Mouse (Mus musculus) MEL (cell line): ENCODE results near the gene Emc3. TPM values are rescaled to one million over a fixed set of nuclear protein-coding genes. Genes with fewer than 3 reads are reported as not detected.

Experiments
- DNase-seq: peaks from one replicate; pipeline ENCODE4 v3.0.0; 2011; ENCODE audit warnings: low read depth, low spot score
- H3K27ac ChIP-seq: 2 replicates; pipeline ENCODE4 v1.5.1; 2012; ENCODE audit warnings: low read depth, mild to moderate bottlenecking, control low read depth, low read length, moderate library complexity; ENCODE audit not compliant: control insufficient read depth
- H3K27me3 ChIP-seq, 2 experiments: fragments of 150-350 bp in 1 of 2; sonication (generic) in 1 of 2; 2 replicates each; pipeline ENCODE4 v1.6.1; 2012; ENCODE audit warnings: low read length in 2 of 2, mild to moderate bottlenecking in 2 of 2, improper control_type of control experiment in 1 of 2, moderate library complexity in 1 of 2; ENCODE audit not compliant: insufficient read depth in 2 of 2, control insufficient read depth in 1 of 2
- H3K36me3 ChIP-seq, 2 experiments: 2 replicates each; pipeline ENCODE4 v1.6.1; 2012 to 2014; ENCODE audit warnings: low read length in 2 of 2, improper control_type of control experiment in 1 of 2, inconsistent platforms in 1 of 2, mild to moderate bottlenecking in 1 of 2; ENCODE audit not compliant: insufficient read depth in 2 of 2, control insufficient read depth in 1 of 2
- H3K4me1 ChIP-seq, 2 experiments: fragments of 150-350 bp in 1 of 2; sonication (generic) in 1 of 2; 2 replicates each; pipeline ENCODE4 v1.6.1; 2012; ENCODE audit warnings: low read length in 2 of 2, improper control_type of control experiment in 1 of 2, mild to moderate bottlenecking in 1 of 2; ENCODE audit not compliant: insufficient read depth in 2 of 2, control insufficient read depth in 1 of 2
- H3K4me3 ChIP-seq, 2 experiments: fragments of 150-350 bp in 1 of 2; sonication (generic) in 1 of 2; 2 replicates each; pipeline ENCODE4 v1.5.1; 2012; ENCODE audit warnings: low read depth in 2 of 2, low read length in 2 of 2, mild to moderate bottlenecking in 2 of 2, moderate library complexity in 2 of 2, control low read depth in 1 of 2, improper control_type of control experiment in 1 of 2; ENCODE audit not compliant: control insufficient read depth in 1 of 2, insufficient read depth in 1 of 2
- H3K79me2 ChIP-seq: 2 replicates; pipeline ENCODE4 v1.6.1; 2012; ENCODE audit warnings: mild to moderate bottlenecking, low read length, moderate library complexity; ENCODE audit not compliant: control insufficient read depth, poor library complexity, insufficient read depth
- H3K9ac ChIP-seq: 2 replicates; pipeline ENCODE4 v1.6.1; 2012; ENCODE audit warnings: low read depth, mild to moderate bottlenecking, control low read depth, low read length, moderate library complexity; ENCODE audit not compliant: control insufficient read depth, poor library complexity, severe bottlenecking
- H3K9me3 ChIP-seq: fragments of 150-350 bp; sonication (generic); replicated peaks from 2 replicates; pipeline ENCODE4 v1.6.1; 2012; ENCODE audit warnings: mild to moderate bottlenecking, low read length, improper control_type of control experiment, moderate library complexity; ENCODE audit not compliant: insufficient read depth
- CHD2 ChIP-seq: IDR thresholded peaks from 2 replicates; pipeline ENCODE4 v1.6.1; 2011; ENCODE audit warnings: low read length, improper control_type of control experiment
- CTCF ChIP-seq, 3 experiments: IDR thresholded peaks in 2 of 3; conservative IDR thresholded peaks in 1 of 3; 2 replicates each; pipeline ENCODE4 v1.5.1; 2011 to 2012; ENCODE audit warnings: low read length in 3 of 3, low read depth in 2 of 3, mild to moderate bottlenecking in 2 of 3, improper control_type of control experiment in 1 of 3, inconsistent platforms in 1 of 3, mixed read lengths in 1 of 3, moderate library complexity in 1 of 3; ENCODE audit not compliant: control insufficient read depth in 1 of 3, insufficient read depth in 1 of 3, poor library complexity in 1 of 3, severe bottlenecking in 1 of 3
- ELF1 ChIP-seq: IDR thresholded peaks from 2 replicates; pipeline ENCODE4 v1.6.1; 2014; ENCODE audit warnings: low read depth, mild to moderate bottlenecking, inconsistent platforms, low read length, improper control_type of control experiment, moderate library complexity
- EP300 ChIP-seq, 2 experiments: IDR thresholded peaks; 2 replicates each; pipeline ENCODE4 v1.6.1; 2011; ENCODE audit warnings: improper control_type of control experiment in 2 of 2, low read length in 2 of 2, low read depth in 1 of 2, mild to moderate bottlenecking in 1 of 2
- GABPA ChIP-seq: IDR thresholded peaks from 2 replicates; pipeline ENCODE4 v1.6.1; 2012; ENCODE audit warnings: low read depth, mild to moderate bottlenecking, inconsistent platforms, low read length, improper control_type of control experiment, moderate library complexity
- HCFC1 ChIP-seq: IDR thresholded peaks from 2 replicates; pipeline ENCODE4 v1.6.1; 2012; ENCODE audit warnings: low read depth, mild to moderate bottlenecking, inconsistent platforms, low read length, improper control_type of control experiment, moderate library complexity
- JUND ChIP-seq: IDR thresholded peaks from 2 replicates; pipeline ENCODE4 v1.6.1; 2011; ENCODE audit warnings: low read depth, mild to moderate bottlenecking, improper control_type of control experiment, low read length
- KAT2A ChIP-seq: conservative IDR thresholded peaks from 2 replicates; pipeline ENCODE4 v1.6.1; 2012; ENCODE audit warnings: low read depth, low read length, improper control_type of control experiment, inconsistent platforms
- MAX ChIP-seq: IDR thresholded peaks from 2 replicates; pipeline ENCODE4 v1.6.1; 2011; ENCODE audit warnings: low read length, improper control_type of control experiment
- MAZ ChIP-seq: IDR thresholded peaks from 2 replicates; pipeline ENCODE4 v1.6.1; 2012; ENCODE audit warnings: low read depth, mild to moderate bottlenecking, inconsistent platforms, low read length, improper control_type of control experiment
- NRF1 ChIP-seq: IDR thresholded peaks from 2 replicates; pipeline ENCODE4 v1.6.1; 2014; ENCODE audit warnings: low read depth, mild to moderate bottlenecking, inconsistent platforms, low read length, improper control_type of control experiment, moderate library complexity; ENCODE audit not compliant: poor library complexity, insufficient read depth, severe bottlenecking
- SIN3A ChIP-seq: IDR thresholded peaks from 2 replicates; pipeline ENCODE4 v1.6.1; 2012; ENCODE audit warnings: low read length, improper control_type of control experiment, inconsistent platforms
- TAL1 ChIP-seq: IDR thresholded peaks from 2 replicates; pipeline ENCODE4 v1.6.1; 2012; ENCODE audit warnings: mild to moderate bottlenecking, inconsistent platforms, low read length, moderate library complexity, mixed read lengths
- TBP ChIP-seq: IDR thresholded peaks from 2 replicates; pipeline ENCODE4 v1.8.0; 2011; ENCODE audit warnings: low read depth, low read length, improper control_type of control experiment
- UBTF ChIP-seq: IDR thresholded peaks from 2 replicates; pipeline ENCODE4 v1.6.1; 2012; ENCODE audit warnings: low read depth, mild to moderate bottlenecking, inconsistent platforms, low read length, improper control_type of control experiment, moderate library complexity, borderline replicate concordance; ENCODE audit not compliant: insufficient read depth
- USF1 ChIP-seq: IDR thresholded peaks from 2 replicates; pipeline ENCODE4 v1.6.1; 2014; ENCODE audit warnings: low read depth, mild to moderate bottlenecking, inconsistent platforms, low read length, improper control_type of control experiment, moderate library complexity
- USF2 ChIP-seq, 2 experiments: IDR thresholded peaks; 2 replicates each; pipeline ENCODE4 v1.6.1; 2011 to 2012; ENCODE audit warnings: improper control_type of control experiment in 2 of 2, low read length in 2 of 2, borderline replicate concordance in 1 of 2, inconsistent platforms in 1 of 2, low read depth in 1 of 2, mild to moderate bottlenecking in 1 of 2; ENCODE audit not compliant: insufficient read depth in 1 of 2
- ZC3H11A ChIP-seq: IDR thresholded peaks from 2 replicates; pipeline ENCODE4 v1.6.1; 2012; ENCODE audit warnings: low read depth, mild to moderate bottlenecking, inconsistent platforms, low read length, improper control_type of control experiment
- ZKSCAN1 ChIP-seq: IDR thresholded peaks from 2 replicates; pipeline ENCODE4 v1.6.1; 2012; ENCODE audit warnings: low read depth, mild to moderate bottlenecking, inconsistent platforms, low read length, improper control_type of control experiment, moderate library complexity
- ZMIZ1 ChIP-seq: IDR thresholded peaks from 2 replicates; pipeline ENCODE4 v1.6.1; 2012; ENCODE audit warnings: low read depth, mild to moderate bottlenecking, inconsistent platforms, low read length, improper control_type of control experiment, moderate library complexity
- polyA plus RNA-seq, 2 experiments: library from polyadenylated mRNA; stranded (reverse) in 1 of 2; unstranded in 1 of 2; fragments of >175 nt in 1 of 2; fragments of >200 nt in 1 of 2; gene quantifications; 2 replicates each; pipeline versions ENCODE4 v1.2.1 to v1.2.4; 2012; ENCODE audit warnings: low replicate concordance in 2 of 2, low read depth in 1 of 2; ENCODE audit not compliant: insufficient read length in 2 of 2, insufficient read depth in 1 of 2, missing spikeins in 1 of 2
- total RNA-seq: library from RNA; depleted of rRNA; stranded (reverse); fragments of 300-350 nt; gene quantifications from 2 replicates; pipeline ENCODE4 v1.2.3, GENCODE M21; 2012

Emc3 gene
- total and polyA plus RNA-seq, 3 experiments = 62.3 to 172 (median 73.1) TPM

DNA sequence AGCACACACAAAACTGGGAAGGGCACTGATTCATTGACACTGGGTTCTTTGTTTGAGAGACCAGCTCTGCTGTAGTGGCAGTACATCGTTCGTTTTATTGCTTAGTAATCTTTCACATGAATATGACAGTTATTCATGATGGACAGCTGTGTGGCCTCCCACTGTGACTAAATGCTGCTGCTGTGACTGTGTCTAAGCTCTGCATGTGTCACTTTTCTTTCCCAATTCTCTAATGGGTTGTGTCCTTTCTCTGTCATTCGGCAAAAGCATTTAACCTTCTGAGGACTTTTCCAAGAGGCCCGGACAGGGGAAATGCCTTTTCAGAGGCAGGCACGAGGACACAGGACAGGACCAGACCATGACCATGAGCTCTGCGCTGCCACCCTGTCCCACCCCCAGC lies 17.5 kb downstream of the Emc3 start (continued):
- TF ChIP-seq UBTF (no peak), USF1 (no peak)

DNA sequence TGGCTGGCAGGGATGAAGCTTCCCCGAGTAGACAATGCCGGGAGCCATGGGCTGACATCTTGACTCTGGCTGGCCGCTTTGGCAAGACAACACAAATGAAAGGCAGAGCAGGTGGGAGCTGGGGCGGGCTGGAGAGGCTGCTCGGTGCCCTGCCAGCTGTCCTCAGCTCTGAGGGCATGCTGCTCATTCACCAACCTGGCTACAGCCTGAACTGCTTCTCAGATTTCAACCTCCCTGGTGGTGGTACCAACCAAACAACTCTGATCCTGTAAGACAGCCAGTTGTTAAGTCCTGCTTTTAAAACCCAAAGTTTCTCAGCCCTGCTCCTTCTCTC lies 22.5 kb downstream of the Emc3 start:
- Histone ChIP-seq H3K79me2 (no peaks in the 10 kb centered on the region), H3K27me3 (no peaks in the 10 kb centered on the region), H3K4me3 (no peak overlapping the region), H3K9me3 (no peaks in the 10 kb centered on the region), H3K27ac (no peak overlapping the region), H3K9ac (no peak overlapping the region), H3K4me1 (no peaks in the 10 kb centered on the region; a peak in 1 of 4 replicates), H3K36me3 (peaks cover 0 to 2% of the 10 kb centered on the region in 2 experiments; a peak in 1 of 4 replicates)
- TF ChIP-seq JUND (no peak), MAX (no peak), EP300 (IDR thresholded peaks at IDR 0.05; ENCODE audit: low read depth in 1 of 2, low read length in 2 of 2) (no peak), SIN3A (no peak), MAZ (no peak), ZMIZ1 (no peak), ZKSCAN1 (no peak)
- no peak for DNase-seq

DNA sequence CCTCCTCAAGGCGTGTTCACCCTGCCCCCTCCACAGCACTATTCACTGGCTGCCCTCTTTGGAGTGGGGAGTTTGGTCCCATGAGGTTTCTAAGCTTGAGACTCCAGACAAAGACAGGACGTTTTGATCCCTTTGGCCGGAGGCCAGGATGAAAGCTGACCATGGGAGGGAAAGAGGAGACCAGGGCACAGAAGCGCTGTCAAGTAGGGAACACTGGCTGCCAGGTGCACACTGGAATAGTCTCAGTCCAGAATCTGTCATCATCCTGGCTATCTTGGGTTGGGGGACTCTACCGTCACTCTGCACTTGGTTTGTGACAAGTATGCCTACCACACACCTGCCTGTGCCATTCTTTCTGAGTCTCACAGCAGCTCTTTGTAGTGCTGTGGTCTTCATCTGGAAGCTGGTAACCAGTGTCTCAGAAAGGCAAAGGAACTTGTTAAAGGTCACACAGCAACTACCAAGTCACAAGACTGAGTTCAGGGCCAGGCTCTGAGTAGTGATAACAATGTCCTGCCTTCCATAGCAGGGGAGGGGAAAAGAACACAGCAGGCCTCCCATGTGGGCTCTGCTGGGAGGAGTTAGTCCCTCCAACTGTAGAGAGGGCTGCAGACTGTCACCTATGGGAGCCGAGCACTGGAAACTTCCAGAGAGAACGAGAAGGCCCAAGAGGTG lies 23.0 kb downstream of the Emc3 start:
- H3K4me3 ChIP-seq = no peak overlapping the region
- no peaks in the 10 kb centered on the region for H3K79me2 ChIP-seq
- no peak overlapping the region for H3K9ac ChIP-seq
- H3K27ac ChIP-seq = no peak overlapping the region
- H3K4me1 ChIP-seq = no peaks in the 10 kb centered on the region; a peak in 1 of 4 replicates
- peaks cover 0 to 2% of the 10 kb centered on the region in 2 experiments; a peak in 1 of 4 replicates for H3K36me3 ChIP-seq
- no peaks in the 10 kb centered on the region for H3K9me3 ChIP-seq
- no peaks in the 10 kb centered on the region for H3K27me3 ChIP-seq
- TF ChIP-seq ZC3H11A = no peak
- TF ChIP-seq CHD2 = no peak
- no peak for TF ChIP-seq KAT2A
- no peak for TF ChIP-seq ELF1
- TF ChIP-seq HCFC1 = no peak
- no peak for TF ChIP-seq USF2 (IDR thresholded peaks at IDR 0.05; ENCODE audit: borderline replicate concordance in 1 of 2, insufficient read depth in 1 of 2, low read depth in 1 of 2, low read length in 2 of 2)
- TF ChIP-seq TAL1 = no peak
- TF ChIP-seq CTCF (IDR thresholded peaks at IDR 0.05 in 2 of 3, conservative IDR thresholded peaks at IDR 0.05 in 1 of 3; ENCODE audit: control insufficient read depth in 1 of 3, insufficient read depth in 1 of 3, low read depth in 2 of 3, low read length in 3 of 3, poor library complexity in 1 of 3, severe bottlenecking in 1 of 3) = no peak
- TF ChIP-seq ZMIZ1 = no peak
- TF ChIP-seq NRF1 = no peak
- no peak for TF ChIP-seq TBP
- TF ChIP-seq GABPA = no peak
- no peak for TF ChIP-seq USF1
- peak; percentile 19 for DNase-seq
